Mouse (Mus musculus): ENCODE data around the gene Gm10229.
"Not testable (repeated sequence)": the region's sequence is repeated elsewhere in the genome, so short reads cannot be mapped to it uniquely, and the experiment has no call there.

Gene Gm10229

GRCm38 (mm10) chr16:89014984-89015383 lies at the start of gene Gm10229:
Gene Gm10229 (plus strand): TSS chr16:89015284.
- not testable (repeated sequence) for DNase-seq (ENCODE audit: extremely low read depth, insufficient read length, low spot score)

GRCm38 (mm10) chr16:89010659-89011058 lies 4.4 kb upstream of the Gm10229 start, which contains the start of gene Krtap22-2:
Gene Krtap22-2 (minus strand): TSS chr16:89010759.
- DNase-seq (ENCODE audit: extremely low read depth, insufficient read length, low spot score): no peak

GRCm38 (mm10) chr16:89013973-89014372 lies 1.1 kb upstream of the Gm10229 start:
- DNase-seq (ENCODE audit: extremely low read depth, insufficient read length, low spot score): no peak

- DNase-seq (ENCODE audit: extremely low read depth, insufficient read length, low spot score): not testable (repeated sequence)
These were observed 16.3 kb downstream of the Gm10229 start, which contains the start of gene Krtap6-1 for GRCm38 (mm10) chr16:89031399-89031798. Gene Krtap6-1 (plus strand): TSS chr16:89031699.

GRCm38 (mm10) chr16:89041372-89041771 lies 26.3 kb downstream of the Gm10229 start, which contains the start of gene Gm10228:
Gene Gm10228 (minus strand): TSS chr16:89041472.
- not testable (repeated sequence) for DNase-seq (ENCODE audit: extremely low read depth, insufficient read length, low spot score)

GRCm38 (mm10) chr16:89047783-89048182 lies 32.7 kb downstream of the Gm10229 start, which contains the start of gene Krtap6-5:
Gene Krtap6-5 (minus strand): TSS chr16:89047883.
- DNase-seq (ENCODE audit: extremely low read depth, insufficient read length, low spot score): no peak

GRCm38 (mm10) chr16:89063902-89064301 lies 48.8 kb downstream of the Gm10229 start, which contains the start of gene 1110025L11Rik:
Gene 1110025L11Rik (minus strand): TSS chr16:89064002.
- not testable (repeated sequence) for DNase-seq (ENCODE audit: extremely low read depth, insufficient read length, low spot score)
